Mouse (Mus musculus) kidney, postnatal 0 days (tissue): ENCODE results near the gene Lmf1. TPM values are rescaled to one million over a fixed set of nuclear protein-coding genes. Genes with fewer than 3 reads are reported as not detected.

Experiments
- ATAC-seq: fragments of 200-750 bp; cut with Nextera tagmentation; replicated peaks from 2 replicates; pipeline ENCODE4 v1.8.0; 2017; ENCODE audit warnings: low read depth, moderate number of reproducible peaks, moderate TSS enrichment, moderate library complexity; ENCODE audit not compliant: low FRiP score
- DNase-seq: peaks from one replicate; pipeline ENCODE4 v3.0.0-alpha.2; 2016; ENCODE audit warnings: low spot score
- H3K27ac ChIP-seq: fragments of 300-500 bp; sonication (generic); 2 replicates; pipeline ENCODE4 v1.5.1; 2014; ENCODE audit warnings: mild to moderate bottlenecking
- H3K27me3 ChIP-seq: fragments of 300-500 bp; sonication (generic); 2 replicates; pipeline ENCODE4 v1.6.1; 2014; ENCODE audit warnings: low read length, mixed read lengths; ENCODE audit not compliant: insufficient read depth
- H3K36me3 ChIP-seq: fragments of 300-500 bp; sonication (generic); 2 replicates; pipeline ENCODE4 v1.6.1; 2014; ENCODE audit warnings: low read length, mixed read lengths; ENCODE audit not compliant: insufficient read depth
- H3K4me1 ChIP-seq: fragments of 300-500 bp; sonication (generic); replicated peaks from 2 replicates; pipeline ENCODE4 v1.6.1; 2014; ENCODE audit warnings: antibody characterized with exemption, low read length, mixed read lengths; ENCODE audit not compliant: insufficient read depth
- H3K4me2 ChIP-seq: fragments of 300-500 bp; sonication (generic); 2 replicates; pipeline ENCODE4 v1.6.1; 2014; ENCODE audit warnings: mild to moderate bottlenecking, low read length, moderate library complexity, mixed read lengths
- H3K4me3 ChIP-seq: fragments of 300-500 bp; sonication (generic); replicated peaks from 2 replicates; pipeline ENCODE4 v1.5.1; 2014; ENCODE audit warnings: low read depth, low read length
- H3K9ac ChIP-seq: fragments of 300-500 bp; sonication (generic); 2 replicates; pipeline ENCODE4 v1.6.1; 2014; ENCODE audit warnings: low read depth, low read length
- H3K9me3 ChIP-seq: fragments of 300-500 bp; sonication (generic); replicated peaks from 2 replicates; pipeline ENCODE4 v1.6.1; 2016; ENCODE audit warnings: low read length, inconsistent platforms, mixed read lengths
- CTCF ChIP-seq: IDR thresholded peaks from 2 replicates; pipeline ENCODE4 v1.5.1; 2016; ENCODE audit warnings: antibody characterized with exemption, low read depth, mild to moderate bottlenecking, moderate library complexity
- WGBS: fragments of 180-500 bp; shearing (Covaris S2); extraction: QIAGEN DNeasy Blood & Tissue Kit; methylation state at CpG from one replicate; pipeline ENCODE4 v1.1.7; 2014; 5-methylcytosine and 5-hydroxymethylcytosine counted together
- polyA plus RNA-seq: library from polyadenylated mRNA; unstranded; fragments of >200 nt; fragmentation: Nextera tagmentation; extraction: Ambion mirVana; gene quantifications from 2 replicates; pipeline ENCODE4 v1.2.1, GENCODE M21; 2015

Lmf1 gene
- polyA plus RNA-seq, 1 experiment from 2014 or later: 22.0 TPM

- 0 out of 2 replicates have a peak, but pooled peaks cover 4% of the 10 kb centered on the region for H3K36me3 ChIP-seq
- H3K4me1 ChIP-seq: peaks cover 4% of the 10 kb centered on the region; the same call in 1 of the 2 replicates
- 29% methylated on average over 22 of the region's 22 CpGs for WGBS
- 0 out of 2 replicates have a peak, but pooled peaks have one; percentile 10 for TF ChIP-seq CTCF
- no peaks in the 10 kb centered on the region for H3K9me3 ChIP-seq
- ATAC-seq (no peak), DNase-seq (peak; percentile 39)
- no peak overlapping the region for H3K4me2 ChIP-seq
- H3K27ac ChIP-seq: no peak overlapping the region
- H3K9ac ChIP-seq: no peak overlapping the region
- no peaks in the 10 kb centered on the region for H3K27me3 ChIP-seq
- no peak overlapping the region for H3K4me3 ChIP-seq
Observed at GRCm38 (mm10) chr17:25593411-25594261, 14.8 kb downstream of the Lmf1 start.

- 67% methylated on average over 5 of the region's 5 CpGs for WGBS
- H3K36me3 ChIP-seq: no peaks in the 10 kb centered on the region
- H3K4me1 ChIP-seq: peaks cover 4% of the 10 kb centered on the region; the same call in 1 of the 2 replicates
- H3K27ac ChIP-seq: no peak overlapping the region
- TF ChIP-seq CTCF: peak; percentile 34; the same call in 1 of the 2 replicates
- H3K4me2 ChIP-seq: no peak overlapping the region
- ATAC-seq (no peak), DNase-seq (no peak)
- H3K9ac ChIP-seq: no peak overlapping the region
- H3K9me3 ChIP-seq: no peaks in the 10 kb centered on the region
- H3K4me3 ChIP-seq: no peak overlapping the region
- H3K27me3 ChIP-seq: no peaks in the 10 kb centered on the region
Observed at GRCm38 (mm10) chr17:25595495-25595894, 16.6 kb downstream of the Lmf1 start.

GRCm38 (mm10) chr17:25597537-25597936 lies 18.7 kb downstream of the Lmf1 start:
- DNase-seq (no peak), ATAC-seq (no peak)
- Histone ChIP-seq H3K36me3 (no peaks in the 10 kb centered on the region), H3K4me1 (peaks cover 4% of the 10 kb centered on the region; the same call in 1 of the 2 replicates), H3K9me3 (no peaks in the 10 kb centered on the region), H3K4me2 (no peak overlapping the region), H3K27me3 (no peaks in the 10 kb centered on the region), H3K27ac (no peak overlapping the region), H3K4me3 (no peak overlapping the region), H3K9ac (no peak overlapping the region)
- WGBS: 60% methylated on average over 3 of the region's 3 CpGs
- no peak for TF ChIP-seq CTCF

GRCm38 (mm10) chr17:25602366-25602765 lies 23.5 kb downstream of the Lmf1 start:
- TF ChIP-seq CTCF: no peak
- 67% methylated on average over 8 of the region's 8 CpGs for WGBS

GRCm38 (mm10) chr17:25604234-25604633 lies 25.3 kb downstream of the Lmf1 start:
- Histone ChIP-seq H3K4me1 (no peaks in the 10 kb centered on the region), H3K27ac (no peak overlapping the region), H3K4me2 (no peak overlapping the region), H3K27me3 (no peaks in the 10 kb centered on the region), H3K4me3 (no peak overlapping the region), H3K9me3 (no peaks in the 10 kb centered on the region), H3K9ac (no peak overlapping the region), H3K36me3 (no peaks in the 10 kb centered on the region)
- TF ChIP-seq CTCF: no peak
- 35% methylated on average over 5 of the region's 5 CpGs for WGBS
- no peak for ATAC-seq
- no peak for DNase-seq

More at GRCm38 (mm10) chr17:25602366-25602765, 23.5 kb downstream of the Lmf1 start:
- H3K27me3 ChIP-seq: no peaks in the 10 kb centered on the region
- H3K4me2 ChIP-seq: no peak overlapping the region
- no peaks in the 10 kb centered on the region for H3K4me1 ChIP-seq
- no peak for DNase-seq
- no peak for ATAC-seq
- no peaks in the 10 kb centered on the region for H3K36me3 ChIP-seq
- H3K27ac ChIP-seq: no peak overlapping the region
- no peaks in the 10 kb centered on the region for H3K9me3 ChIP-seq
- no peak overlapping the region for H3K9ac ChIP-seq
- no peak overlapping the region for H3K4me3 ChIP-seq

GRCm38 (mm10) chr17:25608137-25608785 lies 29.4 kb downstream of the Lmf1 start:
- Histone ChIP-seq H3K4me1 (no peaks in the 10 kb centered on the region), H3K36me3 (no peaks in the 10 kb centered on the region), H3K9ac (no peak overlapping the region), H3K27ac (no peak overlapping the region), H3K4me2 (no peak overlapping the region), H3K4me3 (no peak overlapping the region), H3K27me3 (no peaks in the 10 kb centered on the region), H3K9me3 (no peaks in the 10 kb centered on the region)
- DNase-seq: no peak
- no peak for ATAC-seq
- WGBS: 83% methylated on average over 11 of the region's 11 CpGs
- TF ChIP-seq CTCF: no peak
